Comparison of ENCODE assay signal across 22 mouse cellular contexts in the genomic region with DNA sequence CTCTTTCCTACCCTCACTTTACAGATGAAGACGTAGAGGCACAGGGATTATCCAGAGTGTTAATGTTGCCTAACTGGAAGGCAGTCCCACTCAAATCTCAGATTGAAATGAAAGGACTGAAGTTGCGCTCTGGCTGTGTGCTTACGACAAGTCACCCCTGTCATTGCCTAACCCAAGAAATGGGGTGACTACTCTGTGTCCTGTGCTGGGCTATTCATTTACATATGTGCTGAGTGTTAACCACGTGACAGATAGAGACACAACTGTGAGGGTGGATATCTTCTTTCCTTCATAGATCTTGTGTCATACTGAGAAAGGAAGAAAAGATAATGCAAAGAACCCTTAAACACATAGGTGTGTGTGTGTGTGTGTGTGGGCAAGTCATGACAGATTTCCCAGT.
DNase-seq lines count a peak whose midpoint lies in the region; ATAC-seq and TF ChIP-seq lines count a peak whose summit lies in the region.
"Had no signal": no experiment of that assay in that cellular context is flagged by ENCODE, and none has a peak within 500 bp of the region (broad histone marks: within the 10 kb centered on the region; RNA-seq: fewer than 3 reads in every experiment).

No protein-coding gene starts in this region.

- H3K4me1 ChIP-seq in MEL (ENCODE audit: control insufficient read depth in 1 of 2, insufficient read depth in 2 of 2, low read length in 2 of 2): no peaks in the 10 kb centered on the region
- H3K4me1 ChIP-seq in kidney, embryonic 15.5 days: peaks cover 7% of the 10 kb centered on the region
- H3K4me1 ChIP-seq: embryonic facial prominence, embryonic 12.5 days had no signal

- no peak for TF ChIP-seq CTCF in MEL (IDR thresholded peaks at IDR 0.05 in 2 of 3, conservative IDR thresholded peaks at IDR 0.05 in 1 of 3; ENCODE audit: control insufficient read depth in 1 of 3, insufficient read depth in 1 of 3, low read depth in 2 of 3, low read length in 3 of 3, poor library complexity in 1 of 3, severe bottlenecking in 1 of 3)

- WGBS in kidney, embryonic 15.5 days: 81% methylated on average over 4 of the region's 4 CpGs

- H3K27me3 ChIP-seq in MEL (ENCODE audit: control insufficient read depth in 1 of 2, insufficient read depth in 2 of 2, low read length in 2 of 2): peaks cover 2 to 5% of the 10 kb centered on the region in 2 experiments; a peak in 3 of 4 replicates
- H3K27me3 ChIP-seq in kidney, embryonic 15.5 days: peaks cover 14% of the 10 kb centered on the region; the same call in 1 of the 2 replicates
- H3K27me3 ChIP-seq: embryonic facial prominence, embryonic 12.5 days; heart, embryonic 15.5 days; hindbrain, embryonic 13.5 days; Patski had no signal

- no peaks in the 10 kb centered on the region for H3K36me3 ChIP-seq in MEL (ENCODE audit: control insufficient read depth in 1 of 2, insufficient read depth in 2 of 2, low read length in 2 of 2)
- no peaks in the 10 kb centered on the region for H3K36me3 ChIP-seq in kidney, embryonic 15.5 days
- H3K36me3 ChIP-seq: embryonic facial prominence, embryonic 12.5 days; heart, embryonic 15.5 days; hindbrain, embryonic 13.5 days had no signal

- TF ChIP-seq EP300 in MEL (IDR thresholded peaks at IDR 0.05; ENCODE audit: low read depth in 1 of 2, low read length in 2 of 2): no peak

- H3K9ac ChIP-seq in MEL (ENCODE audit: control insufficient read depth, low read depth, low read length, poor library complexity, severe bottlenecking): no peak overlapping the region
- no peak overlapping the region for H3K9ac ChIP-seq in kidney, embryonic 15.5 days
- H3K9ac ChIP-seq: embryonic facial prominence, embryonic 12.5 days; heart, embryonic 15.5 days; hindbrain, embryonic 13.5 days had no signal

- peak; percentile 77 for ATAC-seq in granulocyte monocyte progenitor cell, adult 5-6 weeks (replicated peaks; ENCODE audit: poor library complexity, severe bottlenecking)
- ATAC-seq in megakaryocyte progenitor cell, adult 5-6 weeks (replicated peaks; ENCODE audit: poor library complexity): peak; percentile 68
- ATAC-seq in kidney, embryonic 15.5 days (replicated peaks; ENCODE audit: low FRiP score): no peak
- ATAC-seq: activated CD4-positive, CD25-positive, alpha-beta regulatory T cell, adult 4 months; hindbrain, postnatal 0 days; Patski had no signal

- no peak for TF ChIP-seq POLR2A in MEL (IDR thresholded peaks at IDR 0.05; ENCODE audit: control insufficient read depth in 1 of 2, insufficient read depth in 1 of 2, low read depth in 1 of 2, low read length in 2 of 2, poor library complexity in 1 of 2)

- no peak for TF ChIP-seq RAD21 in MEL (IDR thresholded peaks at IDR 0.05; ENCODE audit: low read depth, low read length)

- H3K4me2 ChIP-seq in kidney, embryonic 15.5 days: no peak overlapping the region
- H3K4me2 ChIP-seq: embryonic facial prominence, embryonic 12.5 days; heart, embryonic 11.5 days; heart, embryonic 15.5 days; hindbrain, embryonic 13.5 days had no signal

- H3K79me2 ChIP-seq in MEL (ENCODE audit: control insufficient read depth, insufficient read depth, low read length, poor library complexity): no peaks in the 10 kb centered on the region

- H3K4me3 ChIP-seq in MEL (ENCODE audit: control insufficient read depth in 1 of 2, insufficient read depth in 1 of 2, low read depth in 2 of 2, low read length in 2 of 2): no peak overlapping the region
- no peak overlapping the region for H3K4me3 ChIP-seq in kidney, embryonic 15.5 days (replicated peaks)
- H3K4me3 ChIP-seq: embryonic facial prominence, embryonic 12.5 days; gastrocnemius, adult 2 months; heart, embryonic 15.5 days; hindbrain, embryonic 13.5 days had no signal

- no peaks in the 10 kb centered on the region for H3K9me3 ChIP-seq in MEL (replicated peaks; ENCODE audit: insufficient read depth, low read length)
- no peaks in the 10 kb centered on the region for H3K9me3 ChIP-seq in kidney, embryonic 15.5 days (replicated peaks)
- H3K9me3 ChIP-seq: embryonic facial prominence, embryonic 12.5 days; heart, embryonic 15.5 days; hindbrain, embryonic 13.5 days had no signal

- DNase-seq in 416B (ENCODE audit: low read depth) (peak; percentile 41), MEL (ENCODE audit: low read depth, low spot score) (peak; percentile 4)
- DNase-seq in kidney, postnatal 14 days: no peak
- no peak for DNase-seq in left cerebral cortex, adult 18-20 months (ENCODE audit: low spot score in 2 of 2)
- DNase-seq: adrenal gland, postnatal 14 days; cerebellum, adult 11 months; cerebellum, adult 8-10 months; cerebellum, postnatal 14 days; gastrocnemius, adult 2 months; gastrocnemius, postnatal 25 days; heart, adult 18-20 months; heart, postnatal 14 days had no signal

- no peak overlapping the region for H3K27ac ChIP-seq in MEL (ENCODE audit: control insufficient read depth, low read depth, low read length)
- no peak overlapping the region for H3K27ac ChIP-seq in kidney, embryonic 15.5 days
- H3K27ac ChIP-seq: embryonic facial prominence, embryonic 12.5 days; gastrocnemius, adult 2 months; heart, embryonic 15.5 days; hindbrain, embryonic 13.5 days; hindbrain, postnatal 0 days had no signal

TF ChIP-seq in MEL, 35 proteins besides CTCF, POLR2A, EP300 and RAD21:
- TF ChIP-seq MAX (IDR thresholded peaks at IDR 0.05; ENCODE audit: low read length): no peak
- no peak for TF ChIP-seq GATA1 (IDR thresholded peaks at IDR 0.05; ENCODE audit: low read depth, low read length)
- TF ChIP-seq NRF1 (IDR thresholded peaks at IDR 0.05; ENCODE audit: insufficient read depth, low read depth, low read length, poor library complexity, severe bottlenecking): no peak
- TF ChIP-seq USF1 (IDR thresholded peaks at IDR 0.05; ENCODE audit: low read depth, low read length): peak; percentile 65

Comparison
In these comparisons a context has a peak if more than half of its experiments do, and no peak if none do; other contexts are left out.
1. DNase-seq: peak in 416B (single experiment) and MEL (single experiment); none in kidney, postnatal 14 days (single experiment) and left cerebral cortex, adult 18-20 months (0 of 2).